Comparison of ENCODE assay signal across 8 mouse cellular contexts in the genomic region with DNA sequence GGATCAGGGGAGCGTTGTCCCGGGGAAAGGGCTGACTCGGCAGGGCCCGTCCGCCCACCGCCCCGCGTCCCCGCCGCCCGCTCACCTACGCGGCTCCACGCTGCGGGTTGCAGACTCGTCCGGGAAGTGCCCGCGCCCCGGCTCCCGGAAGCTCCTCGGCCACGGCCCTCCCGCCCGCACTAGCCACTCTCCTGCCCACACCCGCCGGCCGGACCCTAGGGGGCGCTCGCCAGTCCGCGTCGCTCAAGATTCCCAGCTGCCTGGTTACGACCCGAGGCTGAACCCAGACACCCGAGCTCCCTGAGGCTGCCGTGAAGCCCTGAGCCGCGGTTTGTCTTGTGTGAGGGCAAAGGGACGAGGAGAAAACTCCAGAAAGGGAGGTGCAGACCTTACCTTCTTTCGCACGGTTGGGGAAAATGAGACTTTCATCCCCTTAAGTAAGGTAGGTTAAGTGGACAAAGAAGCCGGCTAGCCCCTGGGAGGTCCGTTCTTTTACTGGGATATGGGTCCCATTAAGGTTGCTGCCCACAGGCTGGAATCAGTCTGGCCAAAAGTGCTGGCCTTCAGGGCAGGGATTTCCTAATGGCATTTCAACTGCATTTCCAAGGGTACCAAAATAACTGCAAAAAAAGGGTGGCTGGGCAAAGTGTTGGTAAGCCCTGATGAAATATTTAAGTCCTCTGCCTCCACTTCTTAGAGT. TPM values are rescaled to one million over a fixed set of nuclear protein-coding genes. Genes with fewer than 3 reads are reported as not detected.
DNase-seq lines count a peak whose midpoint lies in the region; ATAC-seq lines count a peak whose summit lies in the region.

A gene (plus strand): TSS at position 404 of the 700 bp plus-strand sequence.
A gene (minus strand): TSS at position 520 of the 700 bp plus-strand sequence.

- peak; percentile 96 for ATAC-seq in intestine, embryonic 15.5 days

- 0 out of 2 replicates have a peak, but pooled peaks cover 1% of the 10 kb centered on the region for H3K36me3 ChIP-seq in intestine, embryonic 15.5 days

- WGBS in intestine, embryonic 15.5 days: 0% methylated on average over 44 of the region's 44 CpGs

- H3K9ac ChIP-seq in intestine, embryonic 15.5 days: peak within 1 kb of the TSS; percentile 85

- no peaks in the 10 kb centered on the region for H3K27me3 ChIP-seq in intestine, embryonic 15.5 days (replicated peaks)

- peak within 1 kb of the TSS; percentile 73 for H3K4me3 ChIP-seq in intestine, embryonic 15.5 days (replicated peaks)

- H3K9me3 ChIP-seq in intestine, embryonic 15.5 days: no peaks in the 10 kb centered on the region

- H3K4me2 ChIP-seq in intestine, embryonic 15.5 days (replicated peaks): peak within 1 kb of the TSS; percentile 83

- peak within 1 kb of the TSS; percentile 56 for H3K27ac ChIP-seq in intestine, embryonic 15.5 days

- DNase-seq in adrenal gland, adult 8-10 months: peak; percentile 87
- peak; percentile 96 for DNase-seq in embryo, embryonic 9.5 days (ENCODE audit: extremely low spot score)
- DNase-seq in gastrocnemius, postnatal 4 days (ENCODE audit: low spot score in 2 of 2): peak; percentile 92 to 95
- DNase-seq in left cerebral cortex, postnatal 25 days (ENCODE audit: low spot score in 2 of 2): peak; percentile 73 to 74
- DNase-seq in mesoderm, embryonic 11.5 days (ENCODE audit: low read depth, low spot score): peak; percentile 91
- DNase-seq in right cerebral cortex, postnatal 25 days: peak; percentile 81
- DNase-seq in urinary bladder, postnatal 4 days (ENCODE audit: low spot score in 2 of 2): peak; percentile 87 to 94

- H3K4me1 ChIP-seq in intestine, embryonic 15.5 days (replicated peaks): peaks cover 13% of the 10 kb centered on the region; the same call in 1 of the 2 replicates

- intact Hi-C loops in left cerebral cortex, postnatal 25 days (cut with DNase I): no loop called here

RNA-seq across cellular contexts. Expression of the first gene that starts in this region (rescaled TPM):
- 100 to 1,000 TPM; 140 to 169 (median 165) TPM for total RNA-seq in adrenal gland, adult 8-10 months (2022)
- 100 to 1,000 TPM; 113 to 118 TPM for total RNA-seq in gastrocnemius, postnatal 4 days (2021)
- 135 and 137 TPM in 2 replicates for polyA plus RNA-seq in intestine, embryonic 15.5 days (2015; fragmentation: Nextera tagmentation; extraction: Ambion mirVana)
- total RNA-seq in left cerebral cortex, postnatal 25 days (2021): 10 to 100 TPM; 65.3 to 68.5 TPM

RNA-seq across cellular contexts. Expression of the second gene that starts in this region (rescaled TPM):
- 1 to 10 TPM; 6.1 to 9.6 (median 6.5) TPM for total RNA-seq in adrenal gland, adult 8-10 months (2022)
- total RNA-seq in gastrocnemius, postnatal 4 days (2021): 10 to 100 TPM; 11.0 to 11.6 TPM
- polyA plus RNA-seq in intestine, embryonic 15.5 days (2015; fragmentation: Nextera tagmentation; extraction: Ambion mirVana): 13.2 and 13.9 TPM in 2 replicates
- total RNA-seq in left cerebral cortex, postnatal 25 days (2021): 1 to 10 TPM; 1.2 to 1.7 TPM

Comparison
In these comparisons a context has a peak if more than half of its experiments do, and no peak if none do; other contexts are left out.
1. Peak in every context shown above with its lines: DNase-seq, ATAC-seq, H3K4me3 ChIP-seq and H3K27ac ChIP-seq.